Mouse (Mus musculus) liver, adult (tissue): ENCODE results near the gene Klhl42.

ENCODE experiments used
- GATA4 ChIP-seq: IDR thresholded peaks from 2 replicates; pipeline ENCODE4 v1.6.1; 2014; ENCODE audit warnings: mild to moderate bottlenecking, low read length; ENCODE audit not compliant: insufficient replicate concordance

Gene Klhl42

GRCm38 (mm10) chr6:147106716-147107115 lies 15.5 kb downstream of the Klhl42 start:
- no peak for TF ChIP-seq GATA4

- TF ChIP-seq GATA4, result no peak
Measured at GRCm38 (mm10) chr6:147109283-147109682, 18.1 kb downstream of the Klhl42 start.

- TF ChIP-seq GATA4, result no peak
Measured at GRCm38 (mm10) chr6:147116579-147116978, 25.4 kb downstream of the Klhl42 start.

GRCm38 (mm10) chr6:147117764-147118163 lies 26.6 kb downstream of the Klhl42 start:
- no peak for TF ChIP-seq GATA4

GRCm38 (mm10) chr6:147118190-147118589 lies 27.0 kb downstream of the Klhl42 start:
- no peak for TF ChIP-seq GATA4

- no peak for TF ChIP-seq GATA4
Measured at GRCm38 (mm10) chr6:147121320-147121719, 30.1 kb downstream of the Klhl42 start.

- TF ChIP-seq GATA4, result no peak
Measured at GRCm38 (mm10) chr6:147127239-147127638, 36.1 kb downstream of the Klhl42 start.

GRCm38 (mm10) chr6:147138260-147138659 lies 47.1 kb downstream of the Klhl42 start:
- TF ChIP-seq GATA4, result no peak

GRCm38 (mm10) chr6:147140600-147141154 lies 49.5 kb downstream of the Klhl42 start:
- TF ChIP-seq GATA4, result no peak

- no peak for TF ChIP-seq GATA4
Measured at GRCm38 (mm10) chr6:147144664-147145063, 53.5 kb downstream of the Klhl42 start.

GRCm38 (mm10) chr6:147145277-147145676 lies 54.1 kb downstream of the Klhl42 start:
- no peak for TF ChIP-seq GATA4

GRCm38 (mm10) chr6:147145753-147146152 lies 54.6 kb downstream of the Klhl42 start:
- no peak for TF ChIP-seq GATA4

- TF ChIP-seq GATA4, result no peak
Measured at GRCm38 (mm10) chr6:147151069-147151468, 59.9 kb downstream of the Klhl42 start.

- TF ChIP-seq GATA4, result no peak
Measured at GRCm38 (mm10) chr6:147151839-147152238, 60.7 kb downstream of the Klhl42 start.

- TF ChIP-seq GATA4, result no peak
Measured at GRCm38 (mm10) chr6:147155085-147155484, 63.9 kb downstream of the Klhl42 start.

- no peak for TF ChIP-seq GATA4
Measured at GRCm38 (mm10) chr6:147161818-147162584, 70.8 kb downstream of the Klhl42 start.
